Mouse (Mus musculus) testis, adult 2 months (tissue): ENCODE data around the gene Slc7a9. TPM values are rescaled to one million over a fixed set of nuclear protein-coding genes. Genes with fewer than 3 reads are reported as not detected.

ENCODE experiments used
- H3K27ac ChIP-seq: fragments of 200-500 bp; 2 replicates; pipeline ENCODE4 v1.5.1; 2012; ENCODE audit warnings: low read depth, low read length; ENCODE audit not compliant: control insufficient read depth, insufficient read depth
- H3K27me3 ChIP-seq: fragments of 200-500 bp; 2 replicates; pipeline ENCODE4 v1.6.1; 2012; ENCODE audit warnings: mild to moderate bottlenecking, low read length, moderate library complexity; ENCODE audit not compliant: control insufficient read depth, insufficient read depth
- H3K36me3 ChIP-seq: fragments of 200-500 bp; 2 replicates; pipeline ENCODE4 v1.6.1; 2012; ENCODE audit warnings: mild to moderate bottlenecking, low read length; ENCODE audit not compliant: control insufficient read depth, insufficient read depth
- H3K4me1 ChIP-seq: fragments of 200-500 bp; 2 replicates; pipeline ENCODE4 v1.6.1; 2012; ENCODE audit warnings: low read length; ENCODE audit not compliant: control insufficient read depth, insufficient read depth
- H3K4me3 ChIP-seq: fragments of 200-500 bp; 2 replicates; pipeline ENCODE4 v1.5.1; 2012; ENCODE audit warnings: low read depth, mild to moderate bottlenecking, low read length, moderate library complexity, mixed read lengths; ENCODE audit not compliant: control insufficient read depth
- CTCF ChIP-seq: fragments of 200-500 bp; IDR thresholded peaks from 2 replicates; pipeline ENCODE4 v1.5.1; 2012; ENCODE audit warnings: low read depth, mild to moderate bottlenecking, inconsistent platforms, low read length, moderate library complexity; ENCODE audit not compliant: control insufficient read depth, insufficient read depth, insufficient replicate concordance
- POLR2A ChIP-seq: fragments of 200-500 bp; IDR thresholded peaks from 2 replicates; pipeline ENCODE4 v1.6.1; 2012; ENCODE audit warnings: low read depth, mild to moderate bottlenecking, inconsistent platforms, low read length, moderate library complexity; ENCODE audit not compliant: control insufficient read depth
- polyA plus RNA-seq: library from polyadenylated mRNA; depleted of rRNA; stranded (reverse); fragments of >200 nt; gene quantifications from 2 replicates; pipeline ENCODE4 v1.2.3, GENCODE M21; 2012; rRNA removed

The Slc7a9 gene
- polyA plus RNA-seq, 1 experiment, result 0.37 TPM

DNA sequence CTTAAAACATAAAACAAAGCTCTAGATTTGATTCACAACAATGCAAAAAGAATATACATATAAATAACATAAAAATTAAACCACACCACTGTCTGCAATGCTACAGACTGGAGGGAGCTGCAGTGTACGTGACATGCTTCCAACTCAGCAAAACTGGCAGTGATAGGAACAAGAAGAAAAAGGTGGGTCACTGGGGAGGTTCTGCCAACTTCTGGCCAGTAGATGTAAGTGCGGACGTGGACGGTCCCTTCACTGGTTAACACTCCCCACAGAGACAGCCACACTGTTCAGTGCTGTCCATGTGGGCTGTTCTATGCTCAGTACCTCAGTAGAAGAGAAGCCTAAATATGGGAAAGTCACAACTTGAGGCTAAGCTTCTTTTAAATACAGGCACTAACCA lies 22.2 kb downstream of the Slc7a9 start:
- H3K4me3 ChIP-seq, result no peak overlapping the region
- no peaks in the 10 kb centered on the region for H3K27me3 ChIP-seq
- no peak overlapping the region for H3K27ac ChIP-seq
- H3K36me3 ChIP-seq, result peaks cover 2% of the 10 kb centered on the region; the same call in 1 of the 2 replicates
- no peaks in the 10 kb centered on the region for H3K4me1 ChIP-seq
- TF ChIP-seq POLR2A (no peak), CTCF (no peak)

DNA sequence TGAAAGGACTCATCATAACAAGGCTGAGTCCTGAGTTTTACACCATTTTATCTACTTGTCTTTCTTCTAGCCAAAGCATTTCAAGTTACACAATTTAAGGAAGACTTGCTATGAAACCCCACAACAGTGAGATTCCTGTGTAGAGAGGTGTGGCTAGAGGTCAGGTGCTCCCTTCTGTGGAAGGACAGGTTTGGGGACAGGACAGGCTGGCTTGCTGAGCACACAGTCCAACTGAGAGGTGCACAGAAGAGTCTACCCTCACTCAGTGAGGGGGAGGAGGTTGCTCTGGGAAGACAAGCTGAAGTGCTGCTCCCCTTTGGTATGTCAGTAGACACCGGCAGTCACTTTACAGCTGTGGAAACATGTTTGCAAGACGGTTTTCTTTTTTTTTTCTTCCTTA lies 27.9 kb downstream of the Slc7a9 start:
- no peaks in the 10 kb centered on the region for H3K4me1 ChIP-seq
- TF ChIP-seq CTCF (no peak), POLR2A (no peak)
- no peaks in the 10 kb centered on the region for H3K27me3 ChIP-seq
- H3K36me3 ChIP-seq, result peaks cover 1% of the 10 kb centered on the region; the same call in 1 of the 2 replicates
- no peak overlapping the region for H3K27ac ChIP-seq
- H3K4me3 ChIP-seq, result no peak overlapping the region

DNA sequence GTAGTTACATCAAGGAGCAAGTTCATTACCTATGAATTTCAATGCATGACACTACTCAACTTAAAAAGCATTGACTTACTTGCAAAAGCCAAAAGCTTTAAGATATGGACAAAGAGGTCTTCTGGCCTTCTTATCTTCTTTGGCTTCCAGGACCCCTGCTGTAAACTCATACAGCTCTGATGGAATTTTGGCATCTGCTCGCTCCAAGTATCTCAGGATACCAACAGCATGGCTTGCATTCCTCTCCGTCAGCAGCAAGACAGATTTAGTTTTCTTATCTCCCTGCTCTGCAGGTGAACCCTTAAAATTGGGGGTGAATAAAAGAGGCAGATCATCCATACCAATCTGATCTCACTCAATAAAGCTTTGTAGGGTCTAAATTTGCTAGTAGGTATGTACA lies 36.5 kb downstream of the Slc7a9 start:
- TF ChIP-seq POLR2A (no peak), CTCF (no peak)
- Histone ChIP-seq H3K27ac (no peak overlapping the region), H3K4me3 (no peak overlapping the region), H3K4me1 (no peaks in the 10 kb centered on the region), H3K36me3 (peaks cover 2% of the 10 kb centered on the region), H3K27me3 (no peaks in the 10 kb centered on the region)

DNA sequence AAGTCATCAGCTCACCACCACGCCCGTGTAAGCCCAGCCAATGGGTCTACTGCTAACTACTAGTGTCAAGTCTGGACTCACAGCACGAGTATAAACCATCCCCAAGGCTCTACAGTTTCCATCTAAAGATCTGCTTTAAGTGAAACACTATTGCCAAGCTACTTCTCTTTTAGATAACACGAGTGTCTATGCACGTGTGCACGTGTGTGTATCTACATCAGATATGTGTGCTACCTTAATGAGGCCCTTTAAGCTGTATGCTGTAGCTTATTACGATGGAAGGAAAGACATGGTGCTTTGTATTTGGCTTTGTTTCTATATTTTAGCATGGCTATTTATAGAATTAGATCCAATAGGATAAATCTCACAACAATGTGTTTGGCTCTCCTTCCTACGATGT lies 38.0 kb downstream of the Slc7a9 start:
- Histone ChIP-seq H3K27ac (no peak overlapping the region), H3K4me1 (no peaks in the 10 kb centered on the region), H3K4me3 (no peak overlapping the region), H3K27me3 (no peaks in the 10 kb centered on the region), H3K36me3 (peaks cover 2% of the 10 kb centered on the region)
- TF ChIP-seq CTCF (no peak), POLR2A (no peak)

DNA sequence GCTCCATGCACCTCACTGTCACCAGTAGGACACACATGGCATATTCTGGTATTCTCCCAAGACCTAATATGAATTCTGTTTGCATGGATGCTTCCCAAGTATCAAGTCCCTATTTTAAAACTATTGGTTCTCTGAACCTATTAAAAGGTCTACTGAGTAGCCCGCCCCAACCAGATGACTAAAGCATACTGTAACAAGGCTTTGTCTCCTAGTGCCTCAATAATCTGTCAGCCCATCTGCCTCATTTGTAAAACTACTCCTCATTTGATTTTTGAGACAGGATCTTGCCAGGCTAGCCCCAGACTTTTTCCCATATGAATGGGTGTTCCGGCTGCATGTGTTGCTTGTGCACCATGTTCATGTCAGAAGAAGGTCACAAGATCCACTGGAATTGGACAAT lies 41.6 kb downstream of the Slc7a9 start:
- TF ChIP-seq CTCF (no peak), POLR2A (no peak)
- H3K36me3 ChIP-seq, result 0 out of 2 replicates have a peak, but pooled peaks cover 2% of the 10 kb centered on the region
- H3K27ac ChIP-seq, result no peak overlapping the region
- no peaks in the 10 kb centered on the region for H3K27me3 ChIP-seq
- H3K4me3 ChIP-seq, result no peak overlapping the region
- no peaks in the 10 kb centered on the region for H3K4me1 ChIP-seq

DNA sequence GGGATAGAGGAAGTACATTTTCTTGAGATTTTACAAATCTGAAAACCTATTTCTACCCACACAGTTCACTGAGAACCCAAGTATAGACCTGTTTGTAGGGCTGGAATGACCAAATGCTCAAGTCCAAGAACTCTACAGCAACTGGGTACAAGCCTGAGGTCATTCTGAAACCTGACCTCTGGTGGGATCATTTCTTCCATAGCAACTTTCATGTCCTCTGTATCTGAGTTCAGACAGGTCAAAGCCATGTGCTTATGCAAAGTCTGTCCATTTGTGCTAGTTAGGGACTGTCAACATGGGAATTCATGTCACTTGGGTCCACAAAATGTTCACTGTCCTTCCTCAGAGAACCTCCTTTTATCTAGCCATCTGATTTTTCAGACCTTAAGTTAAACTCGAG lies 42.4 kb downstream of the Slc7a9 start:
- Histone ChIP-seq H3K4me3 (no peak overlapping the region), H3K27ac (no peak overlapping the region), H3K4me1 (no peaks in the 10 kb centered on the region), H3K36me3 (0 out of 2 replicates have a peak, but pooled peaks cover 2% of the 10 kb centered on the region), H3K27me3 (no peaks in the 10 kb centered on the region)
- no peak for TF ChIP-seq POLR2A
- no peak for TF ChIP-seq CTCF

DNA sequence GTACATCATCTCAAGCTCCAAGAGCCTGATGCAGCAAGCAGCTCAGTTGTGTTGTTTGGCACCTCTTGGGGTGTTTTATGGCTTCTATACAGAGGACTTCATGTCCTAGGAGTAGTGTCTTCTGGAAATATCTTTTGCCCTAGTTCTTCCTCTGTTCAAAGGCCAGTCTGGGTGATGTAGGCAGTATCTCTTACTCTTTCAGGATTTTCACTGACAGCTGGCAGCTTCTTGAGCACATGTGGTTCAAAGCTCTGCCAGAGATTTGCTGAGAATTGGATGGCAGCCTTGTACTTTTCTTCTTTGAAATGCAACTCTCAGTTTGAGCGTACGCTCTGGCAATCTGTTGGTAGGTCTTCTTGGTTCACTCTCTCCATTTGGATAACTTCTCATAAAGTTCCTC lies 48.9 kb downstream of the Slc7a9 start:
- TF ChIP-seq CTCF (no peak), POLR2A (no peak)
- H3K27me3 ChIP-seq, result no peaks in the 10 kb centered on the region
- no peaks in the 10 kb centered on the region for H3K4me1 ChIP-seq
- peaks cover 3% of the 10 kb centered on the region; the same call in 1 of the 2 replicates for H3K36me3 ChIP-seq
- no peak overlapping the region for H3K4me3 ChIP-seq
- no peak overlapping the region for H3K27ac ChIP-seq

DNA sequence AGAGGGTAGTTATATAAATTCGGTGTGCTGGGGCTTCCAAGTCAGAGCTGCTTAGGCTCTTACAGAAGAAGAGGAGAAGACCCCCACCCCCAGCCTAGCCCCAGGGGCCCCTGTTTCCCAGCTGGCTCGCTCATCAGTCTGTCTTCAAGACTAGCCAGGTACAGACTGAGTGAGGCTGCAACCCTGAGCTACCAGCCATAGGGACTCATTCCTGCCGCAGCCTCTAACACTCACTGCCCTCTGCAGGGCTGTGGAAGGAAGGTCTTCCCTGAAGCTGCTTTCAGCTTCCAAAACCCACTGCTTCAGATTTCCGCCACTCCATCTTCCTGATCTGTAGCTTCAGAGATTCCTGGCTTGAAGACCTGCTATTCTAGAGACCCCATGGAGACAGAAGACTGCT lies 53.4 kb downstream of the Slc7a9 start:
- no peak overlapping the region for H3K4me3 ChIP-seq
- TF ChIP-seq CTCF (peak; percentile 40; the same call in 1 of the 2 replicates), POLR2A (no peak)
- no peak overlapping the region for H3K27ac ChIP-seq
- H3K36me3 ChIP-seq, result peaks cover 4% of the 10 kb centered on the region
- no peaks in the 10 kb centered on the region for H3K4me1 ChIP-seq
- no peaks in the 10 kb centered on the region for H3K27me3 ChIP-seq

Other genes starting within 250 kb of the Slc7a9 start
- 0.67 and 0.70 TPM in 2 replicates for gene Lrp3, start 233.3 kb upstream of the Slc7a9 start, polyA plus RNA-seq
- 2.3 and 3.0 TPM in 2 replicates for gene Gpatch1, start 130.4 kb upstream of the Slc7a9 start, polyA plus RNA-seq
- 4.3 and 5.2 TPM in 2 replicates for gene Rhpn2, start 114.6 kb upstream of the Slc7a9 start, polyA plus RNA-seq
- gene Faap24, start 52.0 kb upstream of the Slc7a9 start, polyA plus RNA-seq, result 3.1 and 4.0 TPM in 2 replicates
- gene Cep89, start 51.8 kb upstream of the Slc7a9 start, polyA plus RNA-seq, result 95.0 and 104 TPM in 2 replicates
- gene Tdrd12, start 88.9 kb downstream of the Slc7a9 start, polyA plus RNA-seq, result 19.0 and 24.1 TPM in 2 replicates
- gene Nudt19, start 107.5 kb downstream of the Slc7a9 start, polyA plus RNA-seq, result 4.9 and 5.7 TPM in 2 replicates
- gene Rgs9bp, start 136.8 kb downstream of the Slc7a9 start, polyA plus RNA-seq, result 0.06 and 0.07 TPM in 2 replicates
- 12.8 and 15.0 TPM in 2 replicates for gene Ankrd27, start 137.4 kb downstream of the Slc7a9 start, polyA plus RNA-seq
- gene Pdcd5, start 198.7 kb downstream of the Slc7a9 start, polyA plus RNA-seq, result 272 and 388 TPM in 2 replicates